Mouse (Mus musculus) megakaryocyte, embryonic 14.5 days (primary cell): ENCODE results near the gene Yipf1. TPM values are rescaled to one million over a fixed set of nuclear protein-coding genes. Genes with fewer than 3 reads are reported as not detected.
"Not testable (repeated sequence)": the region's sequence is repeated elsewhere in the genome, so short reads cannot be mapped to it uniquely, and the experiment has no call there.

Source experiments
- H3K27me3 ChIP-seq: replicated peaks from 2 replicates; pipeline ENCODE3; 2012; ENCODE audit warnings: inconsistent platforms
- H3K36me3 ChIP-seq: replicated peaks from 2 replicates; pipeline ENCODE3; 2012; ENCODE audit warnings: low read length, inconsistent platforms, mixed read lengths
- H3K4me1 ChIP-seq: 2 replicates; pipeline ENCODE4 v1.6.1; 2012; ENCODE audit warnings: inconsistent platforms
- H3K4me3 ChIP-seq: replicated peaks from 2 replicates; pipeline ENCODE3; 2012; ENCODE audit warnings: moderate library complexity, mild to moderate bottlenecking, inconsistent platforms
- H3K9me3 ChIP-seq: 2 replicates; pipeline ENCODE4 v1.6.1; 2012; ENCODE audit warnings: inconsistent platforms
- FLI1 ChIP-seq: IDR thresholded peaks from 2 replicates; pipeline ENCODE4 v1.6.1; 2012; ENCODE audit warnings: low read length, inconsistent platforms, mixed read lengths
- GATA1 ChIP-seq: IDR thresholded peaks from 3 replicates; pipeline ENCODE4 v1.6.1; 2012; ENCODE audit warnings: mixed read lengths, low read length, inconsistent platforms, borderline replicate concordance
- polyA plus RNA-seq: library from polyadenylated mRNA; stranded (reverse); fragments of >175 nt; gene quantifications from 2 replicates; pipeline ENCODE4 v1.2.3, GENCODE M21; 2012; ENCODE audit warnings: low replicate concordance; ENCODE audit not compliant: insufficient read depth

Yipf1 gene
- polyA plus RNA-seq, 1 experiment, result 16.3 TPM

GRCm38 (mm10) chr4:107348529-107349310 lies 34.6 kb downstream of the Yipf1 start:
- H3K36me3 ChIP-seq, result peaks cover 87% of the 10 kb centered on the region
- peak overlapping the region; percentile 66 for H3K4me3 ChIP-seq
- no peaks in the 10 kb centered on the region for H3K9me3 ChIP-seq
- no peaks in the 10 kb centered on the region for H3K27me3 ChIP-seq
- H3K4me1 ChIP-seq, result peaks cover 36% of the 10 kb centered on the region
- TF ChIP-seq GATA1 (no peak), FLI1 (no peak)

- no peaks in the 10 kb centered on the region for H3K9me3 ChIP-seq
- H3K4me3 ChIP-seq, result no peak overlapping the region
- peaks cover 41% of the 10 kb centered on the region for H3K4me1 ChIP-seq
- peaks cover 88% of the 10 kb centered on the region for H3K36me3 ChIP-seq
- H3K27me3 ChIP-seq, result no peaks in the 10 kb centered on the region
- no peak for TF ChIP-seq FLI1
- TF ChIP-seq GATA1, result no peak
Measured at GRCm38 (mm10) chr4:107349311-107350008, 35.3 kb downstream of the Yipf1 start.

- Histone ChIP-seq H3K27me3 (no peaks in the 10 kb centered on the region), H3K9me3 (no peaks in the 10 kb centered on the region), H3K4me3 (no peak overlapping the region), H3K36me3 (peaks cover 85% of the 10 kb centered on the region), H3K4me1 (peaks cover 54% of the 10 kb centered on the region)
- TF ChIP-seq GATA1 (no peak), FLI1 (no peak)
Measured at GRCm38 (mm10) chr4:107351368-107351767, 37.2 kb downstream of the Yipf1 start.

DNA sequence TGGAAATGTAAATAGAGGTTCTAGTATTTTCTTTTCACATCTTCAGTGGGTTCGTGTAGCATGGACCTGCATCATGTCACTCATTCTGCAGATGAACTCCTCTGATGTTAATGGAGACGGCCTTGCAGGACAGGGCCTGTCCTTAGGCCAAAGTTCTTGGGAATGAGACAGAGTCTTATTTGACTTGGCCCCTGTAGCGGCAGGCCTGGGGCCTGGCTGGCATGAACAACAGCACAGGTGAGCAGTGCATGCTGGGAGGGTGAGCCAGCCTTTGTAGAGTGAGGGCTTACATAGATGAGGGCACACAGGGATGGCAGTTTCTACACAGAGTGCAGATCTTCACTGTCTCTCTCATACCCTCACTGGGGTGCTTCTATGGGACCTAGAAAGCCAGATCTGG lies 39.4 kb downstream of the Yipf1 start:
- peaks cover 4% of the 10 kb centered on the region for H3K9me3 ChIP-seq
- peaks cover 74% of the 10 kb centered on the region for H3K36me3 ChIP-seq
- no peak for TF ChIP-seq GATA1
- peaks cover 60% of the 10 kb centered on the region for H3K4me1 ChIP-seq
- no peaks in the 10 kb centered on the region for H3K27me3 ChIP-seq
- no peak overlapping the region for H3K4me3 ChIP-seq

DNA sequence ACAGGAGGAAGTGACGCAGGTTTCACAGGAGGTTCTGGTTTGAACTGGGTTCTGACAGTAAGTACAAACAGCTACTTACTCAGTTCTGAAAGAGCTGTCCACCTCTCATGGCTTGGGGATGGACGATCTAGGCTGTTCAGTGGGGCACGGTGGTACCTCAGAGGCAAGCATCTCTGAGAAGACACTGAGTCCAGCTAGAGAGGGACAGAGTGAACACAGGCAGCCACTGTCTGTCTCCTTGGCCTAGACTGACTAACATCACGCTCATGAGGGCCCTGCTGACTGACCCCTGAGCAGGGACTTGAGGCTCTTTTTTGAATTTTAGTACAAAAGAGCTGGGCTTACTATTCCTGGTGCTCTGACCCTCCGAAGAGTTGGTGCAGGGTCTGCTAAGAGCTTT lies 40.0 kb downstream of the Yipf1 start:
- Histone ChIP-seq H3K27me3 (no peaks in the 10 kb centered on the region), H3K4me1 (peaks cover 58% of the 10 kb centered on the region), H3K36me3 (peaks cover 75% of the 10 kb centered on the region), H3K4me3 (no peak overlapping the region), H3K9me3 (peaks cover 4% of the 10 kb centered on the region)
- TF ChIP-seq GATA1, result no peak
- no peak for TF ChIP-seq FLI1

DNA sequence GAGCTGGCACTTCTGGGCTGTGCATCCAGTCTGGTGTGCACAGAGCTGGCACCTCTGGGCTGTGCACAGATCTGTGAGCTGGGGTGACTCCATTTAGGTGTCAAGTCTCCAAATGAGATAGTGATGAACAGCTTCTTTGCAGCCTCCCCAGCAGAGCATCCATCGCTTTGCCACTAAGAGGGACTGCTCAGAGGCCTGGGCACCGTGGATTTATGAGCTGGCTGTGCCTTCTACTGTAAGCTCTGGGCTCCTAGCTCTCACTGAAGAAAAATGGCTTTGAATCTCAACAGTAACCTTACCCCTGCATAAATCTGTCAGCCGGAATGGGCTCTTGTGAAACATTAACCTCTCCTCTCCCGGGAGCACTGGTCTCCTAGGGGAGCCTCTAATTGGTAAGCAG lies 40.4 kb downstream of the Yipf1 start:
- H3K36me3 ChIP-seq, result peaks cover 77% of the 10 kb centered on the region
- TF ChIP-seq GATA1, result no peak
- TF ChIP-seq FLI1, result no peak
- peaks cover 58% of the 10 kb centered on the region for H3K4me1 ChIP-seq
- H3K4me3 ChIP-seq, result no peak overlapping the region
- peaks cover 4% of the 10 kb centered on the region for H3K9me3 ChIP-seq
- H3K27me3 ChIP-seq, result no peaks in the 10 kb centered on the region

GRCm38 (mm10) chr4:107357172-107357571 lies 43.0 kb downstream of the Yipf1 start:
- H3K27me3 ChIP-seq, H3K9me3 ChIP-seq, H3K4me3 ChIP-seq: not testable (repeated sequence)
- Histone ChIP-seq H3K4me1 (peaks cover 62% of the 10 kb centered on the region), H3K36me3 (peaks cover 70% of the 10 kb centered on the region)

DNA sequence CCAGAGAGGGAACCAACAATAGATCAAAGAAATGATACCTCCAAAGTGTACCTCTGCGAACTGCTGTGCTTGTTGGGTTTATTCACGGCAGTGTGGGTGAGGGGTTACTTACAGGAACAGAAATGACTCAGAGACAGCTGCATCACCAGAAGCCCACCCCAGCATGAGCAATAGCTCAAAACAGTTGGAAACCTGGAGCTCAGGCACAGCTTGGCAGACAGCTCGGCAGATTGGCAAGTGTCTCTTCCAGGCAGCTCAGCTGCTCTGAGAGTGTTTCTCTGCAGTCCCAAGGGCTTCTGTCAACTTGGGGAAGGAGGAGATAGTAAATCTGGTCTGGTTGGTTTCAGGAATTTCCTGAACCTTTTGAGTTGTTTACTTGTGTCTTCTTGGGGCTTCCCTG lies 44.3 kb downstream of the Yipf1 start:
- Histone ChIP-seq H3K36me3 (peaks cover 67% of the 10 kb centered on the region), H3K9me3 (peaks cover 4% of the 10 kb centered on the region), H3K4me1 (peaks cover 75% of the 10 kb centered on the region), H3K27me3 (no peaks in the 10 kb centered on the region), H3K4me3 (no peak overlapping the region)
- TF ChIP-seq GATA1, result no peak
- TF ChIP-seq FLI1, result no peak

- no peak for TF ChIP-seq FLI1
- TF ChIP-seq GATA1, result no peak
- Histone ChIP-seq H3K36me3 (peaks cover 49% of the 10 kb centered on the region), H3K4me3 (no peak overlapping the region), H3K9me3 (peaks cover 4% of the 10 kb centered on the region), H3K27me3 (no peaks in the 10 kb centered on the region), H3K4me1 (peaks cover 78% of the 10 kb centered on the region)
Measured at GRCm38 (mm10) chr4:107360457-107361145, 46.4 kb downstream of the Yipf1 start.

GRCm38 (mm10) chr4:107362755-107363154 lies 48.6 kb downstream of the Yipf1 start:
- peaks cover 74% of the 10 kb centered on the region for H3K4me1 ChIP-seq
- H3K27me3 ChIP-seq, result no peaks in the 10 kb centered on the region
- TF ChIP-seq FLI1 (no peak), GATA1 (no peak)
- H3K9me3 ChIP-seq, result peaks cover 4% of the 10 kb centered on the region
- H3K4me3 ChIP-seq, result no peak overlapping the region
- H3K36me3 ChIP-seq, result peaks cover 42% of the 10 kb centered on the region
